Comparison of ENCODE assay signal across 10 mouse cellular contexts in the genomic region with DNA sequence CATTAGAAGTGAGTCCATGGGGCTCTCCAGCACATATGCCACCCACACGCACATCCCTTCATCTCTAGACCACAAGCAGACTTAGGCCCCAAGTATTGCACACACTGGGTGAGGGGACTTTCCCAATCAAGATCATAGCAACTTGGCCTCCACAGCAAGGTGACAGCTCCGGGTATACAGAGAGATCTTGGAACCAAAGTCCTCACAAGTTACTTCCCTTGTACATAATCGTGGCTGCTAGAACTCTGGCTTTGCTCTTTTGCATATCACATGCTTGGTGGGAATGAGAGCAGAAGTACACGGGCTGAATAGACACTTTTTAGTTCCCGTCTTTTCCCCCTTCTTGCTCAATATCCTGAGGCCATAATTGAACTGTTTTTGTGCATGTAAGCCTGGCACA. TPM values are rescaled to one million over a fixed set of nuclear protein-coding genes. Genes with fewer than 3 reads are reported as not detected.
A peak's percentile ranks its signal among the peaks of the same experiment; 100 is the strongest.
DNase-seq lines count a peak whose midpoint lies in the region; ATAC-seq and TF ChIP-seq lines count a peak whose summit lies in the region.
"Had no signal": no experiment of that assay in that cellular context is flagged by ENCODE, and none has a peak within 500 bp of the region (broad histone marks: within the 10 kb centered on the region; RNA-seq: fewer than 3 reads in every experiment).

No protein-coding gene starts in this region.

- peak; percentile 33 for DNase-seq in lung, postnatal 25 days (ENCODE audit: low spot score)
- DNase-seq in lung, postnatal 4 days = no peak
- peak; percentile 81 for DNase-seq in T-cell, adult 2 months (ENCODE audit: low spot score)
- peak; percentile 34 for DNase-seq in skeletal muscle tissue, adult 2 months (ENCODE audit: low read depth, low spot score)
- no peak for DNase-seq in cerebellum, adult 2 months
- DNase-seq: cerebellum, postnatal 10 days; gastrocnemius, postnatal 14 days had no signal

- H3K27ac ChIP-seq in midbrain, embryonic 16.5 days (ENCODE audit: low read length) = no peak overlapping the region
- no peak overlapping the region for H3K27ac ChIP-seq in cerebellum, adult 2 months (ENCODE audit: insufficient read depth, low read length)
- H3K27ac ChIP-seq: limb, embryonic 10.5 days had no signal

- H3K9me3 ChIP-seq in midbrain, embryonic 16.5 days (replicated peaks; ENCODE audit: control insufficient read depth, low read length, poor library complexity, severe bottlenecking) = no peaks in the 10 kb centered on the region
- H3K9me3 ChIP-seq: limb, embryonic 10.5 days had no signal

- H3K4me3 ChIP-seq in midbrain, embryonic 16.5 days (ENCODE audit: low read depth, low read length) = no peak overlapping the region
- H3K4me3 ChIP-seq in cerebellum, adult 2 months (replicated peaks; ENCODE audit: insufficient read depth, low read depth, low read length) = no peak overlapping the region
- H3K4me3 ChIP-seq: limb, embryonic 10.5 days had no signal

- no peak for TF ChIP-seq CTCF in cerebellum, adult 2 months (IDR thresholded peaks at IDR 0.05; ENCODE audit: borderline replicate concordance, insufficient read depth, low read depth, low read length)

- H3K9ac ChIP-seq in midbrain, embryonic 16.5 days (ENCODE audit: low read depth, low read length) = no peak overlapping the region

- H3K4me2 ChIP-seq in midbrain, embryonic 16.5 days (ENCODE audit: low read length) = no peak overlapping the region

- H3K36me3 ChIP-seq in midbrain, embryonic 16.5 days (ENCODE audit: control insufficient read depth, insufficient read depth, low read length) = no peaks in the 10 kb centered on the region
- H3K36me3 ChIP-seq: limb, embryonic 10.5 days had no signal

- WGBS in midbrain, embryonic 16.5 days = 80% methylated on average over 5 of the region's 5 CpGs
- 78% methylated on average over 5 of the region's 5 CpGs for WGBS in cerebellum, adult 2 months

- H3K27me3 ChIP-seq in midbrain, embryonic 16.5 days (ENCODE audit: control insufficient read depth, insufficient read depth, low read depth, low read length) = no peaks in the 10 kb centered on the region
- no peaks in the 10 kb centered on the region for H3K27me3 ChIP-seq in cerebellum, adult 2 months (ENCODE audit: control insufficient read depth, insufficient read depth, low read length)

- ATAC-seq in inflammation-experienced regulatory T-cells, adult 6 months = peak; percentile 95
- ATAC-seq in midbrain, embryonic 16.5 days = no peak

- H3K4me1 ChIP-seq in midbrain, embryonic 16.5 days (ENCODE audit: control insufficient read depth, insufficient read depth, low read length) = no peaks in the 10 kb centered on the region
- H3K4me1 ChIP-seq in cerebellum, adult 2 months (ENCODE audit: control insufficient read depth, insufficient read depth, low read length) = no peaks in the 10 kb centered on the region

- TF ChIP-seq POLR2A in cerebellum, adult 2 months (IDR thresholded peaks at IDR 0.05; ENCODE audit: borderline replicate concordance, insufficient read depth, low read length) = no peak

RNA-seq across cellular contexts. Expression of gene Fyb, which starts 46.4 kb away (rescaled TPM):
- polyA plus RNA-seq in inflammation-experienced regulatory T-cells, adult 6 months (2017; shearing (Covaris generic)) = 100 to 1,000 TPM; 539 to 808 (median 732) TPM
- 2.0 and 3.1 TPM in 2 replicates for polyA plus RNA-seq in midbrain, embryonic 16.5 days (2015; fragmentation: Nextera tagmentation; extraction: Ambion mirVana)
- polyA plus RNA-seq in cerebellum, adult 2 months (2012; rRNA removed) = 1.6 and 2.3 TPM in 2 replicates

Comparison
In these comparisons a context has a peak if more than half of its experiments do, and no peak if none do; other contexts are left out.
1. DNase-seq: peak in lung, postnatal 25 days (single experiment), T-cell, adult 2 months (single experiment) and skeletal muscle tissue, adult 2 months (single experiment); none in lung, postnatal 4 days (0 of 2) and cerebellum, adult 2 months (0 of 2).
2. RNA of gene Fyb, which starts 46.4 kb away (polyA plus RNA-seq): 539 to 808 TPM in inflammation-experienced regulatory T-cells, adult 6 months; 2.0 to 3.1 TPM in midbrain, embryonic 16.5 days and 1.6 to 2.3 TPM in cerebellum, adult 2 months; every median in the first group is over 100 times any median in the second.